Mouse (Mus musculus): ENCODE measurements around the gene Gon4l. TPM values are rescaled to one million over a fixed set of nuclear protein-coding genes. Genes with fewer than 3 reads are reported as not detected.

Gene Gon4l
- total RNA-seq, 2 experiments from 2014 or later: 41.6 to 42.3 TPM

DNA sequence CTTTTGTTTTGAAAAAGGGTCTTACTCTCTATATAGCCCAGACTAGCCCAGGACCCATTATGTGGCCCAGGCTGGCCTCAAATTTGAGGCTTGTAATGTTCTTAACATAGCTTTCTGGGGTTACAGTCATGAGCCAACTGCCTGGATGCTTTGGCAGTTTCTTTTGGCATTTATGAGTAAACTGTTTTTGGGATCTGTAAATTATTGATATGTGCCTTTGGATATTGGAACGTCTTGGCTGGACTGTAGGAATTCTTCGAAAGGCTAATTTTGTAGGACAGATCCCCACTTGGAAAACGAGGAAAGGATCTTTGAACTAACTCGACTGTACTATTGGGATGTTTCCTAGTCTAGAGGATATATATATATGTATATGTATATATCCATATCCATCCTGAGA, 118.2 kb downstream of the Gon4l start:
- intact Hi-C loops (cut with DNase I): loop anchor here (5.0 kb wide), 1 partner anchor 79 kb away; no protein-coding TSS in a partner anchor
- no peak for DNase-seq (ENCODE audit: low spot score in 2 of 2)

DNA sequence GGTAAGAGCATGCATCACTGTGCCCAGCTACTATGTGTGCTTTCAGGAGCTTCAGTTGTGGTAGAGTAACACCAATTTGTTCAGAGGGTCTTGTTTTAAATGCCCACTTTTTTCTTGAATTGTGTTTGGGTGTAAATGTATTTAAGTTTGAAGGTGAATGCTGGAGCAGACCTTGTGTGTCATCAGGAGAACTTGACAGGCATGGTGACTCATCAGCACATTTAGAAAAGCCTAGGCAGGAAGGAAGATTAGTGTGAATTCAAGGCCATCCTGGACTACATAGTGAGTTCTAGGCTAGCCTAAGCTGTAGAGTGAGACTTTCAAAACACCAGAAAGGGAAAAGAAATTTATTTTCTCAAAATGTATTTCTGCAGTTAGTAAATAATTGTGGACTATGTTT, 118.7 kb downstream of the Gon4l start:
- DNase-seq (ENCODE audit: low spot score in 2 of 2): no peak
- intact Hi-C loops (cut with DNase I): loop anchor here (5.0 kb wide), 1 partner anchor 79 kb away; no protein-coding TSS in a partner anchor

Other genes starting within 250 kb of the Gon4l start
- gene Arhgef2, start 229.3 kb upstream of the Gon4l start, total RNA-seq (2021): 100 to 1,000 TPM; 310 to 316 TPM
- not detected for gene Rxfp4, start 182.1 kb upstream of the Gon4l start, total RNA-seq (2021)
- gene Khdc4, start 149.4 kb upstream of the Gon4l start, total RNA-seq (2021): 10 to 100 TPM; 53.6 to 55.1 TPM
- gene Rit1, start 118.4 kb upstream of the Gon4l start, total RNA-seq (2021): 10 to 100 TPM; 45.5 to 47.8 TPM
- gene Syt11, start 60.1 kb upstream of the Gon4l start, total RNA-seq (2021): 100 to 1,000 TPM; 491 to 530 TPM
- gene Msto1, start 78.8 kb downstream of the Gon4l start, total RNA-seq (2021): 10 to 100 TPM; 22.8 to 28.7 TPM
- 10 to 100 TPM; 64.0 to 66.9 TPM for gene Ash1l, start 115.4 kb downstream of the Gon4l start, total RNA-seq (2021)
- 100 to 1,000 TPM; 109 to 111 TPM for gene Dap3, start 116.0 kb downstream of the Gon4l start, total RNA-seq (2021)